ENCODE assay signal across 10 mouse cellular contexts in genomic region chr16:72913134-72913533, GRCm38 (mm10).
DNase-seq lines count a peak whose midpoint lies in the region; ATAC-seq and TF ChIP-seq lines count a peak whose summit lies in the region.
"Had no signal": no experiment of that assay in that cellular context is flagged by ENCODE, and none has a peak within 500 bp of the region (broad histone marks: within the 10 kb centered on the region; RNA-seq: fewer than 3 reads in every experiment).

No protein-coding gene starts in this region.

- 64% methylated on average over 5 of the region's 5 CpGs for WGBS in intestine, postnatal 0 days

- no peak for ATAC-seq in megakaryocyte progenitor cell, adult 5-6 weeks (replicated peaks; ENCODE audit: poor library complexity)
- no peak for ATAC-seq in intestine, postnatal 0 days

- no peaks in the 10 kb centered on the region for H3K9me3 ChIP-seq in intestine, postnatal 0 days (ENCODE audit: control insufficient read depth)

- no peaks in the 10 kb centered on the region for H3K27me3 ChIP-seq in intestine, postnatal 0 days (replicated peaks; ENCODE audit: control insufficient read depth, insufficient read depth, low read length)
- H3K27me3 ChIP-seq: embryonic facial prominence, embryonic 12.5 days; limb, embryonic 13.5 days had no signal

- no peaks in the 10 kb centered on the region for H3K4me1 ChIP-seq in intestine, postnatal 0 days (replicated peaks; ENCODE audit: control insufficient read depth, insufficient read depth, low read length)
- H3K4me1 ChIP-seq: embryonic facial prominence, embryonic 12.5 days had no signal

- H3K36me3 ChIP-seq in intestine, postnatal 0 days (ENCODE audit: control insufficient read depth, insufficient read depth): no peaks in the 10 kb centered on the region
- H3K36me3 ChIP-seq: embryonic facial prominence, embryonic 12.5 days; limb, embryonic 13.5 days had no signal

- H3K27ac ChIP-seq in intestine, postnatal 0 days (ENCODE audit: low read depth, low read length): no peak overlapping the region
- H3K27ac ChIP-seq: embryonic facial prominence, embryonic 12.5 days; limb, embryonic 13.5 days had no signal

- peak; percentile 4 to 25 for DNase-seq in kidney, adult 8-10 months
- DNase-seq in kidney, adult 18-20 months: no peak
- peak; percentile 95 for DNase-seq in brain, adult 2 months (ENCODE audit: low read depth, low spot score)
- DNase-seq in frontal cortex, postnatal 10 days (ENCODE audit: low spot score in 2 of 2): peak; percentile 46 to 56
- DNase-seq in layer of hippocampus, postnatal 14 days (ENCODE audit: low spot score in 2 of 2): peak; percentile 40 to 45
- DNase-seq in telencephalon, adult 2 months (ENCODE audit: low read depth, low spot score): peak; percentile 50

- H3K4me2 ChIP-seq in intestine, postnatal 0 days (replicated peaks; ENCODE audit: low read depth): no peak overlapping the region
- H3K4me2 ChIP-seq: embryonic facial prominence, embryonic 12.5 days; limb, embryonic 13.5 days had no signal

- no peak overlapping the region for H3K4me3 ChIP-seq in intestine, postnatal 0 days (ENCODE audit: low read depth, low read length)
- H3K4me3 ChIP-seq: embryonic facial prominence, embryonic 12.5 days; limb, embryonic 13.5 days had no signal

- TF ChIP-seq CTCF in intestine, postnatal 0 days (IDR thresholded peaks at IDR 0.05; ENCODE audit: low read depth): no peak

- no peak overlapping the region for H3K9ac ChIP-seq in intestine, postnatal 0 days (ENCODE audit: low read depth, low read length)
- H3K9ac ChIP-seq: embryonic facial prominence, embryonic 12.5 days; limb, embryonic 13.5 days had no signal
